Mouse (Mus musculus): ENCODE results near the gene Acer2. TPM values are rescaled to one million over a fixed set of nuclear protein-coding genes. Genes with fewer than 3 reads are reported as not detected.
A peak's percentile ranks its signal among the peaks of the same experiment; 100 is the strongest.

Gene Acer2
- total and polyA plus RNA-seq, 3 experiments, result 0.35 to 0.84 TPM; not detected in 1

DNA sequence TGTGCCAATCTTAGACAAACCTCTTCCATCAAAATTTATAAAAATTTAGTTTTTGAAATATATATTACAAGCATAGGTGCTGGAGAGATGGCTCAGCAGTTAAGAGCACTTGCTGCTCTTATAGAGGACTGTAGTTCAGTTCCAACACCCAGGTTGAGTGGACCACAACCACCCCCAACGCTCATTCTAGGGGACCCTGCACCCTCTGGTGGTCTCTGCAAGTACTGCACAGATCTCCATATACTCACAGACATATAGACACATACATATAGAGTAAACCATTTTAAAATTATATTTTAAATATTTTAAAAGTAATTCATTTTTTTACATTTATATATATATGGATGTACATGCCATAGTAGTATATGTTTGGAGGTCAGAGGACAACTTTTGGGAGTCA, 41.9 kb downstream of the Acer2 start:
- H3K27me3 ChIP-seq (ENCODE audit: control insufficient read depth in 1 of 2, insufficient read depth in 2 of 2, low read length in 2 of 2), result no peaks in the 10 kb centered on the region; a peak in 1 of 4 replicates
- H3K4me1 ChIP-seq (ENCODE audit: control insufficient read depth in 1 of 2, insufficient read depth in 2 of 2, low read length in 2 of 2), result no peaks in the 10 kb centered on the region
- no peak for TF ChIP-seq KAT2A (conservative IDR thresholded peaks at IDR 0.05; ENCODE audit: low read depth, low read length)
- no peak for TF ChIP-seq E2F4 (IDR thresholded peaks at IDR 0.05; ENCODE audit: borderline replicate concordance, low read depth, low read length)
- TF ChIP-seq POLR2AphosphoS5 (IDR thresholded peaks at IDR 0.05; ENCODE audit: borderline replicate concordance, low read depth, low read length), result no peak
- TF ChIP-seq SMC3 (IDR thresholded peaks at IDR 0.05; ENCODE audit: low read depth, low read length), result no peak
- peak; percentile 21 to 40 (median 26); a peak in 4 of 6 replicates for TF ChIP-seq CTCF (IDR thresholded peaks at IDR 0.05 in 2 of 3, conservative IDR thresholded peaks at IDR 0.05 in 1 of 3; ENCODE audit: control insufficient read depth in 1 of 3, insufficient read depth in 1 of 3, low read depth in 2 of 3, low read length in 3 of 3, poor library complexity in 1 of 3, severe bottlenecking in 1 of 3)
- H3K27ac ChIP-seq (ENCODE audit: control insufficient read depth, low read depth, low read length), result no peak overlapping the region
- H3K9me3 ChIP-seq (replicated peaks; ENCODE audit: insufficient read depth, low read length), result no peaks in the 10 kb centered on the region
- H3K4me3 ChIP-seq (ENCODE audit: control insufficient read depth in 1 of 2, insufficient read depth in 1 of 2, low read depth in 2 of 2, low read length in 2 of 2), result no peak overlapping the region
- no peaks in the 10 kb centered on the region for H3K36me3 ChIP-seq (ENCODE audit: control insufficient read depth in 1 of 2, insufficient read depth in 2 of 2, low read length in 2 of 2)
- no peak overlapping the region for H3K9ac ChIP-seq (ENCODE audit: control insufficient read depth, low read depth, low read length, poor library complexity, severe bottlenecking)
- no peak for DNase-seq (ENCODE audit: low read depth, low spot score)
- no peaks in the 10 kb centered on the region for H3K79me2 ChIP-seq (ENCODE audit: control insufficient read depth, insufficient read depth, low read length, poor library complexity)

DNA sequence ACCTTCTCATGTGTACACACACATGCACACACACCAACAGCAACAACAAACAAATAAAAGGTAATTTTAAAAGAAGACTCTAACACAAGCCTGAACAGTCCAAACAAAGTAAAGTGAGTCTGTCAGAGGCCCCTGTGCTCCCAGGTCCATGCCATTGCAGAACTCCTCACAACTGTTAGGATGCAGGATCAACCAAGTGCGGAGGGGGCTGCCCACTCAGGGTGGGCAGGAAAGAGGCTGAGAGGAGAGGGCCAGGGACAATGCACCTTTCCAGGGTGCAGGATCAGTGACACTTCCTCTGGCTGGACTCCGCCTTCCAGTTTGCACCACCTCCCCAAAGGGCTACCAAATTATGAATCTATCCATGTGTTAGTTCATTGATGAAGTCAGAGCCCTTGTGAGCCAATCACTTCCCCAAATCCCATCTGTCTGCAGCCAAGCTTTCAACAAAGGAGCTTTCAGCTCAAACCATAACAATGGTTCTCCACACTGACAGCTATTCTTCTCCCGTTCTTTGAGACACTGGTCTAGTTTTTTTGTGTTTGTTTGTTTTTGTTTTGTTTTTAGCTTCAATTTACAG, 49.4 kb downstream of the Acer2 start:
- Histone ChIP-seq H3K79me2 (ENCODE audit: control insufficient read depth, insufficient read depth, low read length, poor library complexity) (no peaks in the 10 kb centered on the region), H3K4me3 (ENCODE audit: control insufficient read depth in 1 of 2, insufficient read depth in 1 of 2, low read depth in 2 of 2, low read length in 2 of 2) (no peak overlapping the region), H3K9me3 (replicated peaks; ENCODE audit: insufficient read depth, low read length) (no peaks in the 10 kb centered on the region), H3K27ac (ENCODE audit: control insufficient read depth, low read depth, low read length) (no peak overlapping the region), H3K36me3 (ENCODE audit: control insufficient read depth in 1 of 2, insufficient read depth in 2 of 2, low read length in 2 of 2) (no peaks in the 10 kb centered on the region), H3K9ac (ENCODE audit: control insufficient read depth, low read depth, low read length, poor library complexity, severe bottlenecking) (no peak overlapping the region), H3K4me1 (ENCODE audit: control insufficient read depth in 1 of 2, insufficient read depth in 2 of 2, low read length in 2 of 2) (no peaks in the 10 kb centered on the region), H3K27me3 (ENCODE audit: control insufficient read depth in 1 of 2, insufficient read depth in 2 of 2, low read length in 2 of 2) (no peaks in the 10 kb centered on the region)
- TF ChIP-seq SMC3 (IDR thresholded peaks at IDR 0.05; ENCODE audit: low read depth, low read length) (no peak), UBTF (IDR thresholded peaks at IDR 0.05; ENCODE audit: borderline replicate concordance, insufficient read depth, low read depth, low read length) (no peak), MYC (IDR thresholded peaks at IDR 0.05; ENCODE audit: low read depth, low read length) (no peak), ELF1 (IDR thresholded peaks at IDR 0.05; ENCODE audit: low read depth, low read length) (no peak), USF2 (IDR thresholded peaks at IDR 0.05; ENCODE audit: borderline replicate concordance in 1 of 2, insufficient read depth in 1 of 2, low read depth in 1 of 2, low read length in 2 of 2) (no peak), E2F4 (IDR thresholded peaks at IDR 0.05; ENCODE audit: borderline replicate concordance, low read depth, low read length) (no peak), NELFE (IDR thresholded peaks at IDR 0.05; ENCODE audit: low read depth, low read length) (no peak)
- DNase-seq (ENCODE audit: low read depth, low spot score), result no peak

DNA sequence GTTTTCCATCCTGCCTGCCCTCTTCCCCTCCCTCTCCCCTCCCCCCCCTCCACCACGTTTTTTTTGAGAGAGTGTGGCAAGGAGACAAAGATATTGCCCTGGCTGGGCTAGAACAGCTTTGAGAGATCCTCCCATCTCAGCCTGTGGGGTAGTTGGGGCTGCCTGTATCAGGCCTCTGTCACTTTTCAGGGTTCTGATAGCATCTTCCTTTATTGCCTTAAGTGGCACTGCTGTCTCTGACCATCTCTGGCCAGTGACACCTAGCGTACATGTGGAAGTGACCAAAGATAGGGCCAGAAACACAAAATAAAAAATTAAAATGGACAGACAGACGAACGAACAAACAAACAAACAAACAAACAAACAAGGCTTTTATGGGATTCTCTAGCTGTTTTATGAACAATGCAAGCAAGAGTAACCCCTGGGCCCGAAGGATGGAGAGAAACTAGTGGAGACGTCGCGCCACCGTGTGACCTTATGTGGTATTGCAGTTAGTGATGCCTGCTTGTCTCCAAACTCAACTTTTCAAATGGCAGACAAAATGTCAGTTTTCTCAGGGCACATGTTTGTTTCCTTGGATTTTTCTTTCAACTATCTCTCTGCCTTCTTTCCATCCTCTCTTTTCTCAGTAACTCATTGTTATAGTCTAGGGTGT, 50.7 kb downstream of the Acer2 start:
- H3K9ac ChIP-seq (ENCODE audit: control insufficient read depth, low read depth, low read length, poor library complexity, severe bottlenecking), result no peak overlapping the region
- H3K9me3 ChIP-seq (replicated peaks; ENCODE audit: insufficient read depth, low read length), result no peaks in the 10 kb centered on the region
- no peaks in the 10 kb centered on the region for H3K4me1 ChIP-seq (ENCODE audit: control insufficient read depth in 1 of 2, insufficient read depth in 2 of 2, low read length in 2 of 2)
- peak; percentile 73 for DNase-seq (ENCODE audit: low read depth, low spot score)
- no peaks in the 10 kb centered on the region for H3K79me2 ChIP-seq (ENCODE audit: control insufficient read depth, insufficient read depth, low read length, poor library complexity)
- H3K4me3 ChIP-seq (ENCODE audit: control insufficient read depth in 1 of 2, insufficient read depth in 1 of 2, low read depth in 2 of 2, low read length in 2 of 2), result no peak overlapping the region
- H3K27ac ChIP-seq (ENCODE audit: control insufficient read depth, low read depth, low read length), result no peak overlapping the region
- H3K36me3 ChIP-seq (ENCODE audit: control insufficient read depth in 1 of 2, insufficient read depth in 2 of 2, low read length in 2 of 2), result no peaks in the 10 kb centered on the region
- no peaks in the 10 kb centered on the region for H3K27me3 ChIP-seq (ENCODE audit: control insufficient read depth in 1 of 2, insufficient read depth in 2 of 2, low read length in 2 of 2)
- TF ChIP-seq USF1 (IDR thresholded peaks at IDR 0.05; ENCODE audit: low read depth, low read length) (no peak), ZC3H11A (IDR thresholded peaks at IDR 0.05; ENCODE audit: low read depth, low read length) (peak; percentile 46), CTCF (IDR thresholded peaks at IDR 0.05 in 2 of 3, conservative IDR thresholded peaks at IDR 0.05 in 1 of 3; ENCODE audit: control insufficient read depth in 1 of 3, insufficient read depth in 1 of 3, low read depth in 2 of 3, low read length in 3 of 3, poor library complexity in 1 of 3, severe bottlenecking in 1 of 3) (peak; percentile 66 to 78 (median 74)), SMC3 (IDR thresholded peaks at IDR 0.05; ENCODE audit: low read depth, low read length) (peak; percentile 62), RAD21 (IDR thresholded peaks at IDR 0.05; ENCODE audit: low read depth, low read length) (peak; percentile 77), TCF12 (IDR thresholded peaks at IDR 0.05; ENCODE audit: low read depth, low read length) (no peak)
